Mouse (Mus musculus) embryonic facial prominence, embryonic 11.5 days (tissue): ENCODE results near the gene Cmc2. TPM values are rescaled to one million over a fixed set of nuclear protein-coding genes. Genes with fewer than 3 reads are reported as not detected.

ENCODE experiments used
- ATAC-seq: fragments of 200-750 bp; cut with Nextera tagmentation; replicated peaks from 2 replicates; pipeline ENCODE4 v1.8.0; 2017; ENCODE audit warnings: low read depth; ENCODE audit not compliant: insufficient number of reproducible peaks, low FRiP score, low TSS enrichment
- DNase-seq: peaks from one replicate; pipeline ENCODE4 v3.0.0-alpha.2; 2015; ENCODE audit warnings: low spot score
- H3K27ac ChIP-seq: fragments of 300-500 bp; sonication (generic); replicated peaks from 2 replicates; pipeline ENCODE4 v1.5.1; 2014; ENCODE audit warnings: mild to moderate bottlenecking, low read depth, low read length, control low read depth
- H3K27me3 ChIP-seq: fragments of 300-500 bp; sonication (generic); 2 replicates; pipeline ENCODE4 v1.6.1; 2014; ENCODE audit warnings: mild to moderate bottlenecking, low read length, moderate library complexity, mixed read lengths; ENCODE audit not compliant: control insufficient read depth, insufficient read depth
- H3K36me3 ChIP-seq: fragments of 300-500 bp; sonication (generic); replicated peaks from 2 replicates; pipeline ENCODE4 v1.6.1; 2014; ENCODE audit warnings: low read depth, mild to moderate bottlenecking, low read length, moderate library complexity, mixed read lengths; ENCODE audit not compliant: control insufficient read depth, insufficient read depth
- H3K4me1 ChIP-seq: fragments of 300-500 bp; sonication (generic); 2 replicates; pipeline ENCODE4 v1.6.1; 2014; ENCODE audit warnings: low read length, mixed read lengths; ENCODE audit not compliant: control insufficient read depth, insufficient read depth
- H3K4me2 ChIP-seq: fragments of 300-500 bp; sonication (generic); 2 replicates; pipeline ENCODE4 v1.6.1; 2014; ENCODE audit warnings: low read depth, mild to moderate bottlenecking, control low read depth, low read length, moderate library complexity
- H3K4me3 ChIP-seq: fragments of 300-500 bp; sonication (generic); 2 replicates; pipeline ENCODE4 v1.5.1; 2014; ENCODE audit warnings: low read depth, low read length, control low read depth
- H3K9ac ChIP-seq: fragments of 300-500 bp; sonication (generic); replicated peaks from 2 replicates; pipeline ENCODE4 v1.6.1; 2014; ENCODE audit warnings: mild to moderate bottlenecking, control low read depth, low read length
- H3K9me3 ChIP-seq: fragments of 300-500 bp; sonication (generic); replicated peaks from 2 replicates; pipeline ENCODE4 v1.6.1; 2016; ENCODE audit warnings: mild to moderate bottlenecking, low read length, inconsistent platforms, mixed read lengths; ENCODE audit not compliant: control insufficient read depth
- WGBS: fragments of 180-500 bp; shearing (Covaris S2); extraction: QIAGEN DNeasy Blood & Tissue Kit; methylation state at CpG from one replicate; pipeline ENCODE4 v1.1.7; 2014; 5-methylcytosine and 5-hydroxymethylcytosine counted together
- polyA plus RNA-seq: library from polyadenylated mRNA; unstranded; fragments of >200 nt; fragmentation: Nextera tagmentation; extraction: Ambion mirVana; gene quantifications from 2 replicates; pipeline ENCODE4 v1.2.1, GENCODE M21; 2014

The Cmc2 gene
- polyA plus RNA-seq, 1 experiment from 2014 or later, result 92.2 TPM

- 85% methylated on average over 4 of the region's 4 CpGs for WGBS
- Histone ChIP-seq H3K27ac (no peak overlapping the region), H3K9me3 (no peaks in the 10 kb centered on the region), H3K27me3 (no peaks in the 10 kb centered on the region), H3K9ac (no peak overlapping the region), H3K4me1 (no peaks in the 10 kb centered on the region), H3K4me3 (no peak overlapping the region), H3K36me3 (peaks cover 3% of the 10 kb centered on the region), H3K4me2 (no peak overlapping the region)
- ATAC-seq (no peak), DNase-seq (no peak)
These were observed 13.7 kb upstream of the Cmc2 start for GRCm38 (mm10) chr8:116934976-116935375.

GRCm38 (mm10) chr8:116928588-116928987, 7.3 kb upstream of the Cmc2 start:
- Histone ChIP-seq H3K27me3 (no peaks in the 10 kb centered on the region), H3K9ac (no peak overlapping the region), H3K4me1 (no peaks in the 10 kb centered on the region), H3K4me2 (no peak overlapping the region), H3K4me3 (no peak overlapping the region), H3K9me3 (no peaks in the 10 kb centered on the region), H3K27ac (no peak overlapping the region), H3K36me3 (no peaks in the 10 kb centered on the region; the same call in none of the 2 replicates)
- WGBS, result 84% methylated on average over 5 of the region's 5 CpGs
- ATAC-seq (no peak), DNase-seq (no peak)

GRCm38 (mm10) chr8:116927880-116928279, 6.6 kb upstream of the Cmc2 start:
- DNase-seq (peak; percentile 53), ATAC-seq (no peak)
- 82% methylated on average over 9 of the region's 9 CpGs for WGBS
- H3K27me3 ChIP-seq, result no peaks in the 10 kb centered on the region
- H3K4me3 ChIP-seq, result no peak overlapping the region
- H3K9me3 ChIP-seq, result no peaks in the 10 kb centered on the region
- H3K27ac ChIP-seq, result no peak overlapping the region
- no peaks in the 10 kb centered on the region; the same call in none of the 2 replicates for H3K36me3 ChIP-seq
- H3K4me1 ChIP-seq, result no peaks in the 10 kb centered on the region
- H3K9ac ChIP-seq, result no peak overlapping the region
- no peak overlapping the region for H3K4me2 ChIP-seq

- no peak for ATAC-seq
- Histone ChIP-seq H3K4me3 (no peak overlapping the region), H3K27ac (no peak overlapping the region), H3K4me1 (no peaks in the 10 kb centered on the region; the same call in 1 of the 2 replicates), H3K36me3 (no peaks in the 10 kb centered on the region; the same call in none of the 2 replicates), H3K27me3 (no peaks in the 10 kb centered on the region), H3K4me2 (no peak overlapping the region), H3K9me3 (no peaks in the 10 kb centered on the region), H3K9ac (no peak overlapping the region)
- no peak for DNase-seq
- WGBS, result 93% methylated on average over 8 of the region's 8 CpGs
These were observed 2.3 kb upstream of the Cmc2 start for GRCm38 (mm10) chr8:116923526-116923925.

- Histone ChIP-seq H3K4me3 (peak overlapping the region; percentile 86), H3K27me3 (no peaks in the 10 kb centered on the region), H3K9me3 (no peaks in the 10 kb centered on the region), H3K36me3 (no peaks in the 10 kb centered on the region; the same call in none of the 2 replicates), H3K9ac (peak overlapping the region; percentile 80), H3K27ac (no peak overlapping the region), H3K4me1 (no peaks in the 10 kb centered on the region; the same call in 1 of the 2 replicates), H3K4me2 (peak overlapping the region; percentile 71)
- ATAC-seq (no peak), DNase-seq (no peak)
- 29% methylated on average over 17 of the region's 17 CpGs for WGBS
These were observed 954 bp upstream of the Cmc2 start for GRCm38 (mm10) chr8:116922060-116922757.

- ATAC-seq (peak; percentile 72), DNase-seq (no peak)
- Histone ChIP-seq H3K27ac (no peak overlapping the region), H3K9ac (peak overlapping the region; percentile 80), H3K4me1 (no peaks in the 10 kb centered on the region; the same call in 1 of the 2 replicates), H3K4me3 (peak overlapping the region; percentile 86), H3K4me2 (peak overlapping the region; percentile 71), H3K36me3 (no peaks in the 10 kb centered on the region; the same call in 1 of the 2 replicates), H3K27me3 (no peaks in the 10 kb centered on the region), H3K9me3 (no peaks in the 10 kb centered on the region)
- 0% methylated on average over 22 of the region's 22 CpGs for WGBS
These were observed 284 bp downstream of the Cmc2 start for GRCm38 (mm10) chr8:116921005-116921336.

- Histone ChIP-seq H3K36me3 (no peaks in the 10 kb centered on the region; the same call in 1 of the 2 replicates), H3K9ac (no peak overlapping the region), H3K4me3 (no peak overlapping the region)
These were observed 15.4 kb downstream of the Cmc2 start for GRCm38 (mm10) chr8:116905836-116906235.

GRCm38 (mm10) chr8:116905252-116905651, 16.0 kb downstream of the Cmc2 start:
- Histone ChIP-seq H3K9ac (no peak overlapping the region), H3K4me3 (no peak overlapping the region), H3K27ac (no peak overlapping the region), H3K4me2 (no peak overlapping the region), H3K36me3 (no peaks in the 10 kb centered on the region; the same call in 1 of the 2 replicates), H3K27me3 (no peaks in the 10 kb centered on the region), H3K4me1 (no peaks in the 10 kb centered on the region), H3K9me3 (no peaks in the 10 kb centered on the region)
- no peak for DNase-seq
- 91% methylated on average over 4 of the region's 4 CpGs for WGBS
- no peak for ATAC-seq

More at GRCm38 (mm10) chr8:116905836-116906235, 15.4 kb downstream of the Cmc2 start:
- Histone ChIP-seq H3K27ac (no peak overlapping the region), H3K9me3 (no peaks in the 10 kb centered on the region), H3K4me1 (no peaks in the 10 kb centered on the region), H3K27me3 (no peaks in the 10 kb centered on the region), H3K4me2 (no peak overlapping the region)
- DNase-seq, result no peak
- no peak for ATAC-seq
- WGBS, result 97% methylated on average over 4 of the region's 4 CpGs
